Mouse (Mus musculus): ENCODE measurements at regions not wholly inside any gene's neighbourhood (a gene's known extent, or its start where the extent isn't known, plus 50 kb on each side); places are given as distances from the start of the nearest gene placed in this dataset.

DNA sequence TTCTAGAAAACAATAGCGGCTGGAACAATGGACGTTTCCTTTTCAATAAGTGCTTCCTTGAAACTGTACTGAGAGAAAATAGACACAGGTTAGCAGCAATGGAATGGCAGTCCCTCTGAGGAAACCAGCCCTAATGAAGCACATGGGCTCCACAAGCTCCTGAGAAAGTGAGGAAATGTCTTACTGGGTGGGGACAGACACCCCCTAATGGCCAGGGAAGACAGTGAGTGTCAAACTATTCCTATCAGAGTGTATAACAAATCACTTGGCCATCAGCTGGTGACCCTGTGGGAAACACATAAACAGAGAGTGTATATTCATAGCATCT, 333.9 kb downstream of the Fat4 start:
- no peak for TF ChIP-seq CTCF (IDR thresholded peaks at IDR 0.05; ENCODE audit: control insufficient read depth, insufficient read depth, insufficient replicate concordance, low read depth, low read length)
- no peak for TF ChIP-seq POLR2A (IDR thresholded peaks at IDR 0.05; ENCODE audit: control insufficient read depth, low read depth, low read length)

Data from testis, adult 2 months (tissue).